Mouse (Mus musculus) stomach, embryonic 14.5 days (tissue): ENCODE data around the gene Dnajc13. TPM values are rescaled to one million over a fixed set of nuclear protein-coding genes. Genes with fewer than 3 reads are reported as not detected.

Experiments
- ATAC-seq: fragments of 200-750 bp; cut with Nextera tagmentation; 2 replicates; pipeline ENCODE4 v1.8.0; 2017; ENCODE audit warnings: low read depth, moderate TSS enrichment; ENCODE audit not compliant: insufficient number of reproducible peaks, insufficient read depth, low FRiP score
- H3K27ac ChIP-seq: fragments of 300-500 bp; sonication (generic); 2 replicates; pipeline ENCODE4 v1.5.1; 2014; ENCODE audit warnings: mild to moderate bottlenecking, low read length, moderate library complexity, mixed read lengths
- H3K27me3 ChIP-seq: fragments of 300-500 bp; sonication (generic); 2 replicates; pipeline ENCODE4 v1.6.1; 2014; ENCODE audit warnings: low read length, control low read depth, mixed read lengths; ENCODE audit not compliant: control insufficient read depth, insufficient read depth
- H3K36me3 ChIP-seq: fragments of 300-500 bp; sonication (generic); 2 replicates; pipeline ENCODE4 v1.6.1; 2014; ENCODE audit warnings: mild to moderate bottlenecking, control low read depth, low read length, moderate library complexity, mixed read lengths; ENCODE audit not compliant: control insufficient read depth, insufficient read depth
- H3K4me1 ChIP-seq: fragments of 300-500 bp; sonication (generic); 2 replicates; pipeline ENCODE4 v1.6.1; 2014; ENCODE audit warnings: low read length, control low read depth, mixed read lengths; ENCODE audit not compliant: control insufficient read depth, insufficient read depth
- H3K4me2 ChIP-seq: fragments of 300-500 bp; sonication (generic); replicated peaks from 2 replicates; pipeline ENCODE4 v1.6.1; 2014; ENCODE audit warnings: low read depth, low read length, control low read depth
- H3K4me3 ChIP-seq: fragments of 300-500 bp; sonication (generic); 2 replicates; pipeline ENCODE4 v1.5.1; 2014; ENCODE audit warnings: low read depth, low read length, control low read depth
- H3K9ac ChIP-seq: fragments of 300-500 bp; sonication (generic); replicated peaks from 2 replicates; pipeline ENCODE4 v1.6.1; 2014; ENCODE audit warnings: low read depth, mild to moderate bottlenecking, control low read depth, low read length, moderate library complexity, mixed read lengths
- H3K9me3 ChIP-seq: fragments of 300-500 bp; sonication (generic); 2 replicates; pipeline ENCODE4 v1.6.1; 2016; ENCODE audit warnings: low read depth, low read length, control low read depth; ENCODE audit not compliant: control insufficient read depth
- WGBS: fragments of 180-500 bp; shearing (Covaris S2); extraction: QIAGEN DNeasy Blood & Tissue Kit; methylation state at CpG from one replicate; pipeline ENCODE4 v1.1.7; 2014; 5-methylcytosine and 5-hydroxymethylcytosine counted together
- polyA plus RNA-seq: library from polyadenylated mRNA; unstranded; fragments of >200 nt; fragmentation: Nextera tagmentation; extraction: Ambion mirVana; gene quantifications from 2 replicates; pipeline ENCODE4 v1.2.1, GENCODE M21; 2014

Dnajc13 gene
- polyA plus RNA-seq, 1 experiment from 2014 or later, result 37.7 TPM

- no peak for ATAC-seq
- no peaks in the 10 kb centered on the region; the same call in 1 of the 2 replicates for H3K9me3 ChIP-seq
- H3K27ac ChIP-seq, result no peak overlapping the region
- no peak overlapping the region for H3K4me3 ChIP-seq
- no peaks in the 10 kb centered on the region for H3K4me1 ChIP-seq
- H3K27me3 ChIP-seq, result no peaks in the 10 kb centered on the region
- H3K4me2 ChIP-seq, result no peak overlapping the region
- WGBS, result 21% methylated on average over 10 of the region's 10 CpGs
- no peaks in the 10 kb centered on the region for H3K36me3 ChIP-seq
- H3K9ac ChIP-seq, result no peak overlapping the region
Measured at GRCm38 (mm10) chr9:104269349-104269871, 6.7 kb upstream of the Dnajc13 start.

- Histone ChIP-seq H3K27me3 (no peaks in the 10 kb centered on the region), H3K4me3 (no peak overlapping the region), H3K9me3 (no peaks in the 10 kb centered on the region), H3K36me3 (no peaks in the 10 kb centered on the region), H3K9ac (no peak overlapping the region), H3K4me1 (peaks cover 10% of the 10 kb centered on the region; the same call in 1 of the 2 replicates), H3K4me2 (no peak overlapping the region), H3K27ac (no peak overlapping the region)
- no peak for ATAC-seq
- WGBS, result 70% methylated on average over 2 of the region's 2 CpGs
Measured at GRCm38 (mm10) chr9:104264567-104264966, 1.8 kb upstream of the Dnajc13 start.

GRCm38 (mm10) chr9:104262016-104262762, 541 bp downstream of the Dnajc13 start:
- Histone ChIP-seq H3K4me3 (peak overlapping the region; percentile 91), H3K4me2 (peak overlapping the region; percentile 78), H3K36me3 (no peaks in the 10 kb centered on the region), H3K27me3 (no peaks in the 10 kb centered on the region), H3K9ac (peak overlapping the region; percentile 88), H3K4me1 (peaks cover 12% of the 10 kb centered on the region; the same call in 1 of the 2 replicates), H3K9me3 (no peaks in the 10 kb centered on the region), H3K27ac (peak overlapping the region; percentile 90)
- ATAC-seq, result peak; percentile 40
- under 1% methylated on average over 43 of the region's 46 CpGs for WGBS

GRCm38 (mm10) chr9:104260306-104260705, 2.4 kb downstream of the Dnajc13 start:
- H3K4me3 ChIP-seq, result no peak overlapping the region
- no peaks in the 10 kb centered on the region for H3K27me3 ChIP-seq
- peaks cover 16% of the 10 kb centered on the region; the same call in 1 of the 2 replicates for H3K4me1 ChIP-seq
- no peak for ATAC-seq
- 46% methylated on average over 4 of the region's 4 CpGs for WGBS
- no peak overlapping the region for H3K4me2 ChIP-seq
- no peaks in the 10 kb centered on the region for H3K9me3 ChIP-seq
- H3K9ac ChIP-seq, result 0 out of 2 replicates have a peak overlapping the region, but pooled peaks have one; percentile 21
- H3K27ac ChIP-seq, result no peak overlapping the region
- H3K36me3 ChIP-seq, result no peaks in the 10 kb centered on the region

- peaks cover 11% of the 10 kb centered on the region; the same call in 1 of the 2 replicates for H3K4me1 ChIP-seq
Measured at GRCm38 (mm10) chr9:104256085-104256484, 6.6 kb downstream of the Dnajc13 start.

GRCm38 (mm10) chr9:104254408-104255180, 8.1 kb downstream of the Dnajc13 start:
- no peak for ATAC-seq
- Histone ChIP-seq H3K4me2 (no peak overlapping the region), H3K9me3 (no peaks in the 10 kb centered on the region)

More at GRCm38 (mm10) chr9:104256085-104256484, 6.6 kb downstream of the Dnajc13 start:
- Histone ChIP-seq H3K27ac (no peak overlapping the region), H3K9ac (no peak overlapping the region), H3K4me2 (no peak overlapping the region), H3K36me3 (no peaks in the 10 kb centered on the region), H3K9me3 (no peaks in the 10 kb centered on the region), H3K4me3 (no peak overlapping the region), H3K27me3 (no peaks in the 10 kb centered on the region)
- ATAC-seq, result no peak
- 79% methylated on average over 2 of the region's 2 CpGs for WGBS

GRCm38 (mm10) chr9:104252637-104253036, 10.1 kb downstream of the Dnajc13 start:
- ATAC-seq, result no peak

More at GRCm38 (mm10) chr9:104254408-104255180, 8.1 kb downstream of the Dnajc13 start:
- 0 out of 2 replicates have a peak, but pooled peaks cover 6% of the 10 kb centered on the region for H3K4me1 ChIP-seq
- peak overlapping the region; percentile 10; the same call in 1 of the 2 replicates for H3K27ac ChIP-seq
- H3K4me3 ChIP-seq, result no peak overlapping the region
- no peaks in the 10 kb centered on the region for H3K27me3 ChIP-seq
- H3K36me3 ChIP-seq, result no peaks in the 10 kb centered on the region
- no peak overlapping the region for H3K9ac ChIP-seq
- 64% methylated on average over 9 of the region's 9 CpGs for WGBS

GRCm38 (mm10) chr9:104251687-104252086, 11.0 kb downstream of the Dnajc13 start:
- no peak for ATAC-seq
- Histone ChIP-seq H3K9me3 (no peaks in the 10 kb centered on the region), H3K4me2 (no peak overlapping the region), H3K27ac (no peak overlapping the region), H3K27me3 (no peaks in the 10 kb centered on the region), H3K9ac (no peak overlapping the region), H3K4me3 (no peak overlapping the region), H3K4me1 (peaks cover 4% of the 10 kb centered on the region; the same call in 1 of the 2 replicates), H3K36me3 (no peaks in the 10 kb centered on the region)
- 78% methylated on average over 4 of the region's 4 CpGs for WGBS

More at GRCm38 (mm10) chr9:104252637-104253036, 10.1 kb downstream of the Dnajc13 start:
- no peak overlapping the region for H3K4me3 ChIP-seq
- 93% methylated on average over 3 of the region's 3 CpGs for WGBS
- no peak overlapping the region for H3K4me2 ChIP-seq
- no peaks in the 10 kb centered on the region for H3K36me3 ChIP-seq
- H3K4me1 ChIP-seq, result peaks cover 11% of the 10 kb centered on the region; the same call in 1 of the 2 replicates
- H3K9ac ChIP-seq, result no peak overlapping the region
- H3K9me3 ChIP-seq, result no peaks in the 10 kb centered on the region
- H3K27ac ChIP-seq, result no peak overlapping the region
- no peaks in the 10 kb centered on the region for H3K27me3 ChIP-seq
